Mouse (Mus musculus) layer of hippocampus, adult 9-10 months (tissue): ENCODE data around the gene Ppm1m.
"Not testable (repeated sequence)": the region's sequence is repeated elsewhere in the genome, so short reads cannot be mapped to it uniquely, and the experiment has no call there.

Experiments
- DNase-seq: peaks from one replicate; pipeline ENCODE4 v3.0.0; 2022; ENCODE audit warnings: low spot score

Ppm1m gene

DNA sequence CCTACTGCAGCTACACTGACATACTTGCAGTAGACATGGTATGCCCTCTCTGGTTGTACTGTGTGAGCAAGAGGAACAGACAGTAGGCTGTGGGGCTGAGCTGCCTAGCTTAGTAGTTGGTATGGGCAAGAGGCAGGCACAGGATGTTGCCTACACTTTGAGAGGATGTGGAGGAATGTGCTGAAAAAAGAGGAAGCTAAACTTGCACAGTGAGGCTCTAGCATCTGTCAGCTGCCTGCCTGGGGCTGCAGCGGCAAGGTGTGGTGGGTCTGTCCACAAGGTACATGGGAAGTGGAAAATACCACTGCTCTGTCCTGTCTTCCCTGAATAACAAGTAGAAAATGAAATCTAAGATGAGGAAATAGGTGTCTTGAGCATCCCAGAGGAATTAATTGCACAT is 6.5 kb downstream of the Ppm1m start:
- no peak for DNase-seq

DNA sequence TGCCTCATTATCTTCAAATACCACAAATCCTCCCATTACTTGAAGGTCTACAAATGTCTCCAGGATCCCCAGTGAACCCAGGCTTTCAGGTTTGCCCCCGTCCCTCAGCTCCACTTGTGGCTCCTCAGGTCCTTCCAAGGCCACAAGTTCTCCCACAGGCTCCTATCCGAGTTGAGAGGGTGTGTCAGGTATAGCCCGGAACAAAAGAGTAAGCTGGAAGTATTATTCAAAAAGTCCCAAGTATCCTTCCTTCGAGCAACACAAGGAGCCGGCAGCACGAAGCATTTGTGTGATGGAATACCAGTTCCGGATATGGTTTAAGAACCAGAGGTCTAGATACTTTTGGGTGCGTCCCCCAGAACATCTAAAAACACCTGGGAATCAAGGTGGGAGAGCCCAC is 7.5 kb downstream of the Ppm1m start:
- DNase-seq = no peak

DNA sequence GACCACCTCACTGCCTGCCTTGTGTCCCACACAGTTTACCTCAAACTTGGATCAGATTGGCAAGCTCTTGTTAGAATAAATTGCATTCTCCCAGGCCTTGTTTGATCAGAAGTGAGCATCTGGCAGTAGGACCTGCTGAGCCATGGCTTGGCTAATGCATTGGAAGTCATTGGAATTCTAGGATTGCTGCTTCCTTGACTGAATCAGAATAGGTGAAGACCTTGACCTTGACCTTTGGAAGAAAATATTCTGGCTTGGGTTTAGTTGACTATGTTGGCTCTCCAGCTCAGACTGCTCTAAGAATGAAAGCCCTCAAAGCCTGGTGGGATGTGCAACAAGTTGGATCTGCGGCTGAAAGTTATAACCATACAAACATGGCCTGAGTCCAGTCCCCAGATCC is 8.2 kb downstream of the Ppm1m start:
- no peak for DNase-seq

DNA sequence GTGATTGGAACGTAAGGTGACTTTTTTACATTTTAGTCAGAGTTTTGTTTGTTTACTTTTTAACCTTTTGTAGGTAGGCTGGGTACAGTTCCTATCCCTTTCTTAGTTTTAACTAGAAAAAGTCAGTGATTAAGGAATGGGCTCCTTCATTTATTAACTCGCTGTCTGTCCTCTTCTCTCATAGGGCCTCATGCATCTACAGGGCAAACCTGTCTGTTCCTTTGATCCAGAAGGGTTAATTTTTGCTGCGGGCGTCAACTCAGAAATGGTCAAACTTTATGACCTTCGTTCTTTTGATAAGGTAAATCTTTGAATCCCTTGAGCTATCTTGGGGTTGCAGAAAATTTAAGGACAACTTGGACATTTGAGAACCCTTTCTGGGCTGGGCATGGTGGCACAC is 15.6 kb downstream of the Ppm1m start:
- no peak for DNase-seq

DNA sequence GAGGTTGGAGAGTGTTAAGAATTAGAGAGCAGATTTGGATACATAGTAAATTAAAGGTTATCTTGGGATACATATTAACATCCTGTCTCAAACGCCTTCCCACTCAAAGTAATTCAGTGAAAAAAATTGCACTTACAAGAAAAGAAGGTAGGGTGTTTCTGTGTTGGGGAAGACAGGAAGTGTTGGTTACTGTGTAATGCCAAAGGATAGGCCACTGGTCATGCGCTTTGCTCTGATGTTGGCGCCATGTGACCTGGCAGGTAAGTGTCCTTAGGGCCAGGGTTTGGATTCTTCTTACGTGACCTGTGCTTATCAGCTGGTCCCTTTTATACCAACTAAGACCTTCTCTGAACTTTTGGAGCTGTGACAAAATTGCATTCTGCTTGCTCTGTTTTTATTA is 17.4 kb downstream of the Ppm1m start:
- no peak for DNase-seq

DNA sequence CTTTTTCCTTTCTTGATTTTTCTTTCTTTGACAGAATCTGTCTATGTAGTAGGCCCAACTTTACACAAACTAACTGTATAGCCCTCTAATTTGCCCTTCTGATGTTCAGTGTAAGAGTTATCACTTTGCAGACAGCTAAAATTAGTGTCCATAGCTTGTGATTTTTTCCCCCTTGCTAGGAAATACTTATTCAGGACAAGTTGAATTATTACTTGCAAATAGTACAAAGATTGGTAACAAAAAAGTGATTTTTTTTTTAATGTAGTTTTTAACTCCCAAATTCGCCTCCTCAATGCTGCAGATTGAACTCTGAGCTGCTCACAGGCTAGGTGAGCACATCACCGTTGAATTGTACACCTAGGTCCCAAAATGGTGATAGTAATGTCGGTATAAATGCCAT is 19.6 kb downstream of the Ppm1m start:
- no peak for DNase-seq

DNA sequence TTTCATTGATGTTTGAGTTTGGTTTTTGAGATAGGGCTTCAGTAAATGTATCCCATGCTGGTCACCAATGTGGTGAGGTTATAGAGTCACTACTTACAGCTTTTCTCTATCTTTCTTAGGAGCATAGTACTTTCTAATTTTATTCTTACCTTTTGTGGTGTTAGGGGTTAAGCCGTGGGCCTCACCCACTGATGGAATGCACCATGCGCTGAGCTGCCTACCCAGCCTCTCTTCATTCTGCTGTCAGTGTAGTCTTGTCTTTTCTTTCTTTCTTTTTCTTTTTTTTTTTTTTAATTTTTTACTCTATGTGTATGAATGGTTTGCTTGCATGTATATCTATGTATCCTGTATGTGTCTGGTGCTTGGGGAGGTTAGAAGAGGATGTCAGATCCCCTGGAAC is 20.1 kb downstream of the Ppm1m start:
- DNase-seq = no peak

DNA sequence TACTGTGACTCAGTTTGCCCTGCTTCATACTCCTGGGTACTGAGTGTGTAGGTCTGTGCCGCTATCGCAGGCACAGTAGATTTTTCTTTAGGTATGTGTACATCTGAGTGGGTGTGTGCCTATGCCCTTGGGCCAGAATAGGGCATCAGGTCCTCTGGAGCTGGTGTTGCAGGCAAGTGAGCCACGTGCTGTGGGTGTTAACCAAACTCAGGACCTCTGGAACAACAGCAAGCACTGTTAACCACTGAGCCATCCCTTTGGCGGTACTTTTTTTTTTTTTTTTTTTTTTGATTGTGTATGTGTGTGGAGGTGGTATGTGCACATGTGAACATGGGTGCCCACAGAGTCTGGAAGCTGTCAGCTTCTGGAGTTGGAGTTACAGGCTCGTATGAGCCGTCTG is 21.7 kb downstream of the Ppm1m start:
- no peak for DNase-seq

DNA sequence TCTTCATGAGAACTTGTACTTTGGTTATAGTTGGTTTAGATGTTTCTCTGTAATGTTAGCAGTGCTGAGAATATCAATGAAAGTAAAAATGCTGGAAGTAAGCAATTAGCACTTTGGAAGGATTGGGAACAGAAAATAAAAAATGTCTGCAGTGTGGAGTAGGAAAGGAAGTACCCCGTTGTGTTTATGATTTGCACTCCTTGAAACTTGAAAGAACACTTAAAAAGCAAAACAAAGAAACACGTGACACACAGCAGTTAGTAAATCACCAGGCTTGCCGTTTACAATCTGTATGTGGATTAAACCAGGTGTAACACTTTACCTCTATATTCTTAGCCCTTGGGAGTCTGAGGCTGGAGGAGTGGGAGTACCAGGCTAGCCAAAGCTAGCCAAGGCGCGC is 22.8 kb downstream of the Ppm1m start:
- DNase-seq = no peak

DNA sequence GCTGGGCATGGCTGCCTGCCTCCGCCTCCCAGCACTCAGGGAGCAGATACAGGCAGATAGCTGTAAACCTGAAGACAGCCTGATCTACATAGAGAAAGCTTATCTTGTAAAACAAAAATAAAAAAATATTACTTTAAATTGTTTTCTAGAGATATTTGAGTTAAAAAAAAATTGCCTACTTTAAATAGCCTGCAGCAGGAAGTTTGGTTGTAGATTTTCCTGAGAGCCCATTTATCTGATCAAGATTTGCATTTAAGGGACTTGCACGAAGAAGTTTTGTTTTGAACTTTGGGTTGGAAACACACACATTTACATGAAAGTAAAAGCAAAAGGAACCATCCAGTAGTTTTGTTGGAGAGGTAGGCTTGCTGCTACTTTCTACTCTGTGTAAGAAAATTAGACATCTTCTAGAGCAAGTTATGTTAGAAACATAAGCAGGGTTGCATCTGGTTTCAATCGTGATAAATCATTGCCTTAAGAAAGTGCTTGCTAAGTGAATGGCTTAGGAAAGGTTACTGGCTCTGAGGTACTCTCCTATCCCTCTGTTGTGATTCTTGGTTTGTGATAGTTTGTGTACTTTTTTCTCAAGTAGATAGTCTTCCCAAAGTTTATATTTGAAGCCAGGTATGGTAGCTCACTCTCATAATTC is 23.9 kb downstream of the Ppm1m start:
- DNase-seq = no peak

DNA sequence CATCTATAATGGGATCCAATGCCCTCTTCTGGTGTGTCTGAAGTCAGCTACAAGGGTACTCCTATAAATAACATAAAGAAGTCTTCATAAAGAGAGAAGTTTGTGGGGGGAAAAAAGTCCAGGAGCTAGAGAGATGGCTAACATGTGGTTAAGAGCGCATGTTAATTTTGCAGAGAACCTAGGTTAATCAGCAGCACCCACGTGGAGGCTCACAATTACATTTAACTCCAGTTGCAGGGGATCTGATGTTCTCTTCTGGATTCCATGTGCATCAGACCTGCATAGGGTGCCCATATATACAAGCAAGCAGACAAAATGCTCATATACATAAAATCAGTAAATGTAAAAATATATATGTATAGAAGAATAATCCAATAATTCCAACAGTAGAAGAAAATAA is 26.2 kb downstream of the Ppm1m start:
- DNase-seq = no peak

DNA sequence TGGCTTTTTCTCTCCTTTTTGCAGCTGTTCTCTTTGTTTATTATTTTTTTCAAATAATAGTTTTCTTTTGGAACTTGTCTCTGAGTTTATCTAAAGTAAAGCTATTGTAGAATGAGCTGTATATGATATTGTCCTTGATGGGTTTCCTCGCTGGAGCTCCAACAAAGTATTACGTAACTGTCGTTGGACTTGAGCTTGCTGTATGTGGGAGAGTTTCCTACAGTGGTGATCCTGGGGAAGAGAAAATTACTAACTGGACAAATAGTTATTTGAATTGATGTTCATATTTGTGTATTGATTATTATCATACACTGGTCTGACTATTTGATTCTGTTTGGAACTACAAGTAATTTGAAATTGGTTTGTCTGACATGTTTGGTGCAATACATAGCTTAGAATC is 27.0 kb downstream of the Ppm1m start:
- no peak for DNase-seq

DNA sequence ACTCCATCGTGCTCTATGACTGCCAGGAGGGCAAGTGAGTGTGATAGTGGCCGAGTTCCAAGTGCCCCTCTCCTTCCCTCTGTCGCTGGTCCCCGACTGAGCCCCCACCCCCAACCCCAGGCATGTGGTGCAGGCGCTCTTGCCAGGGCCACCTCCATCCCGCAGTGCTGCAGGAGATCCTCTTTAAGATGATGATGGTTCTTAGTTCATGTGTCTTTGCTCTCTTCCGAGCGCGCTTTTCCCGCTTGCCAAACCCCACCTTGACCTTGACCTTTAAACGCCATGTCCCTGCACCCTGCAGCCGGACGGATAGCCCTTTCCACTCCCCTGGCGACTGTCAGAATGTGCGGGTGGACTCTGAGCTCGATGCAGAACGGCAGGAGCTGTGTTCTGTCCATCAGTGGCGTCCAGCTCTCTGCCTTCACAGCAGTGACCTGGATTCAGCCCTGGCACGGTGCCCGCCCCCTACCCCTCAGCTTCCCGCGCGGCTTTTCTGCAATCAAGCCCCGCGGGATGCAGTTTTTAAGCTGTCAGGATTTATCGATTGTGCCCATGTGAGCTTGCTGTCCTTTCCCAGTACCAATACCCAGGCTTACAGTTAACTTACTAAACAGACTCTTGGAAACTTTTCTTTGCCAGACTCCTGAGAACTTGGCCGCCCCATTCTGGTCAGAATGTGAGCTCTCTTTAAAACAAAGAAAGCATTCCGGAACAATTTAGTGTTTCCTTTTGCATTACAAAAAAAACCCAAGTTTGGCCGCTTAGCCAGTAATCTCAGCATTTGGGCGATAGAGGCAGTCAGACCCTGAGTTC is 28.0 kb downstream of the Ppm1m start:
- no peak for DNase-seq

DNA sequence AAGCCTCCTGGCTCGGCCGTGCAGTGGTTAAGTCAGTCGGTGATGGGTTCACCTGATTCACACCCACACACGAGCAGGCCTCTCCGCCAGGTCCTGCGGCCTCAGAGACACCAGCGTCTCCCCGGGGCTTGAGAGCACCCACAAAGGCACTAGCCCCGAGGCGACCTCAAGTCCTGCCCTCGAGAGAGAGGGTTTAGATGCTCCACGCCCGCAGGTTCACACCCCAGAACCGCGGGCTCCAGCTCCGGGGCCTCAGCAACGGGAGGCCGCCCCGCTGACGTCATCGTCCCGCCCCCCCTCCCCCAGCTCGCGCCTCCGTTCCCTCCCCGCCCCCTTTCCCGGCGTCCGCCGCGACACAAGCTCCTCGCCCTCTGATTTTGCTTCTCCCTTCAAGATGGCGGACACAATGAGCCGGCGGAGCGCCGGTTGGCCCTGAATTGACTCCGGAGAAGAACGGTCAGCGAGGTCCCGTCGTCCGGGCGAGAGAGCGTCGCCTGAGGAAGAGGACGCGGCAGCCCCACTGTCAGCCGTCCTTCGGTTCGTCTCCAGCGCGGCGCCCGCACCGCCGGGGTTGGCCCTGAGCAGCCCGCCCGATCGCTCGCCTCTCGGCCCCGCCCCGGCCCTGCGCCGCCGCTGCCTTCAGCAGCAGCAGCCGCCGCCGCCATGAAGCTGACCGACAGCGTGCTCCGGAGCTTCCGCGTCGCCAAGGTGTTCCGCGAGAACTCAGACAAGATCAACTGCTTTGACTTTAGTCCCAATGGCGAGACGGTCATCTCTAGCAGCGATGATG is 28.8 kb downstream of the Ppm1m start, which contains the start of gene Wdr82:
TSS of gene Wdr82 (plus strand) at position 373 of the 790 bp plus-strand sequence.
- peak; percentile 60 for DNase-seq

DNA sequence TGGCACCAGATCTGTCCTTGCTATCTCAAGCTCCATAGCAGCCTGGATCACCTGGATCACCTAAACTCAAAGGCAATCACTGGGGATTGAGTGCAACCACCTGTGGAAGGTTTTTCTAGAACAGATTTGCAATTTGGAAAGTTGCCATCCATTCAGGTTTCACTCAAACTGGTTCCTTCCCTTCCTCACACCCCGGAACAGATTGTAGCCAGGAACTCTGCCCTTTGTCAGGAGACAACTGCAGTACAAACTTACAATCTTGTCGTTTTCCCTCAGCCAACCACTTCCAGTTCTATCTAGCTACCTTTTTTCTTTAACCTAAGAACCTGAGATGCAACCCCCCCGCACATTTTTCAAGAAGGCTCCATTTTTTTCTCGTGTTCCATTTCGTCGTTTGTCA is 29.6 kb downstream of the Ppm1m start:
- DNase-seq = no peak

DNA sequence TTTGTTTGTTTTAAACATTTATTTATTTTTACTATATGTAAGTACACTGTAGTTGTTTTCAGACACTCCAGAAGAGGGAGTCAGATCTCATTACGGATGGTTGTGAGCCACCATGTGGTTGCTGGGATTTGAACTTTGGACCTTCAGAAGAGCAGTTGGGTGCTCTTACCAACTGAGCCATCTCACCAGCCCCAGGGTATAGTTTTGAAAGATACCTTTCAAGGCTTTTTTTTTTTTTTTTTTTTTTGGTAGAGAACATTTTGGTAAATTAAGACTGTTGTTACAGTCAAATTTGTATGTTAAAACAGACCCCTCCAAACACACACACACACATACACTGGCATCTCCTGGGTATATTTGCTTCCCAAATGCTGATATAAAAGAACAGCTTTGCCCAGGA is 30.5 kb downstream of the Ppm1m start:
- not testable (repeated sequence) for DNase-seq

DNA sequence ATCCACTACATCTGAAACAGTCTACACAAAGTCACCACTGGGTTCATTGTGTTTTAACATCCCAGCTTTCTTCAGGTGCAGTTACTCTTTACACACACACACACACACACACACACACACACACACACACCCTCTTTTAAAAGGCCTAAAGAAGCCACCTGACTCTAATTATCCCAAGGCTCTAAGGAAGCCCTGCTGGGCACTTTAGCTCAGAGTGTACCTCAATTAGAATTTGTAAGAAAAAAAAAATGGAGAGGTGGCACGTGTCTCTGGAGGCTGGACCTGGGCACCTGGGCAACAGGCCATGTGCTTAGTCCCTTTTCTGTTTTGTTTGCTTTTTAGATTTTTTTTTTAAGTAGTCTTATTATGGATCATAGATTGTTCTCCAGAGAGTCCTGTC is 31.8 kb downstream of the Ppm1m start:
- no peak for DNase-seq

DNA sequence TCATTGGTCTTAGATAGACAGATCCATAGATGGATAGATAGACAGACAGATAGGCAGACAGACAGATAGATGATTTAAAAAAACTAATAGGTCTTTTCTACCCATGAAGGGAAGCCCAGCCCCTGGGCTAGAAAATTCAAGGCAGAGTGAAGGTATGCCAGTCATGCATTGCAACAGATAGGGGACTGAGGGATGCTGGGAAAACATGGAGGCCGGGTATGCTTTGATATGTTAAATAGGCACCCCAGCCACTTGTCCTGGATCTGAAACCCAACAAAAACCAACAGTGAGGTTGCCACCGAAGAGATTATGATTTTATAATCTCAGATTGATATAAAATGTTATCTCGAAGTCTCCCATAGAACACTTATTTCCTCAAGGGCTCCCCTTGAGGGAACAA is 32.3 kb downstream of the Ppm1m start:
- no peak for DNase-seq

DNA sequence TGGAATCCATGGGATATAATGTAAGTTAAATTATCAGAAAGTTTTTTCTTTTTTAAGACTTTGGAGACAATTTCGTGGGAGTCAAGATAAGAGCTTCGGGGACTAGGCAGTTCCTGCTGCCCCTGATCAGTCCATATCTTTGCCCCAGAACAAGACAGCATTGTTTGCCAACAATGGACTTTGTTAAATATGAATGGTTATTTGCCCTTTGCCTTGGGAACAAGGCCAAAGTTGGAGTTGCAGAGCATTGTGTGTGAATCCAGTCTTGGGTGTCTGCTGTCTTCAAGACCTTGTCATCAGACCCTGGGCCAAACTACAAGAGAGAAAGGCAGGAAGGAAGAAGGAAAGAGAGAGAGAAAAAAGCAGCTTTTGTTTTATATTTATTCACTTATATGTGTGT is 32.8 kb downstream of the Ppm1m start:
- no peak for DNase-seq

DNA sequence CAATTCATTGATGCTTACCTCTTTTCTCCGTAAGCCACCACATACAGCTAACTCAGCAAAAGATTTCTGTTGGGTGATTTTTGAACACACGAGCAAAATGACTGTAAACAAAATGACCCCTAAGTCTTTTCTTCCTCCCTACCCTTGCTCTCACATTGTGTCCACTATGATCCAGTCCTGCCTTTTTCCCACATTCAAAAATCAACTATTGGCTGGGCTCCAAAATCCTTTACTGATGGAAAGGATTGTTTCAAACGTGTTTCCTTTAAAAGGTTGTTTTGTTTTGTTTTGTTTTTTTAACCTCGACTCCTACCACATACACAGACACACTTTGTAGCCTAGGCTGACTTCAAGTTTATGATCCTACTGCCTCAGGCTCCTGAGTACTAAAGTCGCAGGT is 39.1 kb downstream of the Ppm1m start:
- no peak for DNase-seq

DNA sequence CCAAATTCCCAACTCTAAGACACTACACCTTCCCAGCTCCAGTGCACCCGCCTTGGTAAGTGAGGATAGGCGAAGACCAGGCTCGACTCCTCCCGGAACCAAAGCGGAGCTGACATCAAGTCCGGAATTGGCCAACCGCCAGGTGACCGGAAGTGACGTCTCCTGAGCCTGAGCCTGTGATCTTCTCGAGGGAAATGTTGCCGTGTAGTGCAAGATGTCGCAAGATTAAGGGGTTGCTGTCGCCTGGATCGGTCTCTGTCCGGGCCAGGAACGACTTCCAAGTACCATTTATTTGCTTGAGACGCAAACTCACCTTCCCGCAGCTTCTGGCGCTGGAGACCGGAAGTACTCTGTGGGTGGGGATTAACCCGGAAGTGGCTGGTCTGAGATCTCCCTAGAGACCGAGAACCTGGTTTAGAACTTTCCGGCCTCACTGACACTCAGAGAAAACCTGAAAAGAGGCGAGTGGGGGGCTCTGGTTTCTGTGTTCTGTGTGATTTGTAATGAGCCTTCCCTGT is 39.7 kb downstream of the Ppm1m start:
- peak; percentile 94 for DNase-seq

DNA sequence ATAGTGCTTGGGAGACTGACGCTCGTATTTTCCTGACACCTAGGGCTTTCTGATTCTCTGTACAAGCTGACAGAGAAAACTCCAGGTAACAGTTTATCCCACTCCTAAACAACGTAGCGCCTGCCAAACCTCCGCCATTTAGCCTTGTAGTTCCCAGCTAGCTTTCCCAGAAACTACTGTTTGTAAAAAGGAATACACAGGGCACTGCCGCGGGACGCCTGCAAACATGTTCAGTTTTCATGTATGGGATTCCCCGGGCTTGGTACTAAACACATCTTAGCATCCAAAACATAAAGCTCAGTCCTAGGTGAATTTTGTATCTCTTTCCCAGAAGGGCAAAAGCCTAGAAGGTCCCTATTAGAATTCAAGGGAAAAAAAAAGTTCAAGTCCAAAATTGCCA is 40.3 kb downstream of the Ppm1m start:
- no peak for DNase-seq

DNA sequence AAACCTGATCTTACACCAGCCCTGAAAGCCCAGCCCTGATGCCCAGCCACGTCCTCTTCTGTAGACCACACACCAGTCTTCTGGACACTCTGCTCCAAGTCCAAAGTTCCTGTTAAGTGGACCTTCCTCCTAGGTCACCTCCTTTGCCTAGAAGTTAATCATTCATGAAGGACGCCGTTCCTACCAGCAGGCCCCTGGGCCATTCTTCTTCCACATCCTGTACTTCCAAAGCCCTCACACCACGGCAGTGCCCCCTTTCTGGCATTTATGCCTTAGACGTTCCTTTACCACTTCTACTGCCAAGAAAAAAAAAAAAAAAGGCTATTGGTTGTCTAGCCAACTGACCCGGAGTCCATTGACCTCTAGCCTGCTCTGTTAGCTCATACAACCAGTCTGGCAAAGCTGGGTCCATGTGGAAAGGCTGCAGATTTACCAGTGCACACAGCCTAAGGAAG is 41.5 kb downstream of the Ppm1m start, which contains the start of gene Glyctk:
TSS of gene Glyctk (minus strand) at position 102 of the 455 bp plus-strand sequence.
- DNase-seq = no peak
